Mouse (Mus musculus) large intestine, adult 2 months (tissue): Measurements from ENCODE around the gene Nek7. TPM values are rescaled to one million over a fixed set of nuclear protein-coding genes. Genes with fewer than 3 reads are reported as not detected.

Experiments used
- DNase-seq: peaks from one replicate; pipeline ENCODE4 v3.0.0-alpha.2; 2012; ENCODE audit warnings: low read depth, low spot score
- WGBS: fragments of 180-500 bp; shearing (Covaris S2); methylation state at CpG from one replicate; pipeline ENCODE4 v1.1.7; 2018; 5-methylcytosine and 5-hydroxymethylcytosine counted together
- polyA plus RNA-seq: library from polyadenylated mRNA; depleted of rRNA; stranded (reverse); fragments of >200 nt; gene quantifications from 2 replicates; pipeline ENCODE4 v1.2.3, GENCODE M21; 2012; rRNA removed

Gene Nek7
- polyA plus RNA-seq, result 3.7 and 5.2 TPM in 2 replicates

GRCm38 (mm10) chr1:138619996-138620461, at the start of gene Nek7:
TSS of gene Nek7 (minus strand) at chr1:138620141.
- DNase-seq, result peak; percentile 43
- WGBS, result 2% methylated on average over 11 of the region's 11 CpGs

- WGBS, result 80% methylated on average over 2 of the region's 2 CpGs
Measured at GRCm38 (mm10) chr1:138662342-138662741, 42.4 kb upstream of the Nek7 start.

DNA sequence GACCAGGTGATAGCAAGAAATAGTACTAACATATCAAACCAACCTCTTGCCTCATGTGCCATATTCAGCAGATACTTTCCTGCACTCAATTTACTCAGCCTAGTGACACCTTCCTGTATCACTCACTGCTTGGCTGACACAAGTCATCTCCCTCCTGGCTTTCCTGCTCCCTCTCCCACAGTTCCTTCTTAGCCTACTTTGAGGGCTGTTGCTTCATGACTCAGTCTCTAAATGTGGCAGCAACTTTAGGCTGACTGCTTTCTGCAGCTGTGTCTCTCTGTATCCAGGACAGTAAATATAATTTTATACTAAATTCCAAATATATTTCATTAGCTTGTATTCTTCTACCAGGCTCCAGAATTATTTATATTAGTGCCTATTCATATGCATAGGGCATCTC, 34.3 kb upstream of the Nek7 start:
- DNase-seq, result no peak

More at GRCm38 (mm10) chr1:138662342-138662741, 42.4 kb upstream of the Nek7 start:
- DNase-seq, result no peak

DNA sequence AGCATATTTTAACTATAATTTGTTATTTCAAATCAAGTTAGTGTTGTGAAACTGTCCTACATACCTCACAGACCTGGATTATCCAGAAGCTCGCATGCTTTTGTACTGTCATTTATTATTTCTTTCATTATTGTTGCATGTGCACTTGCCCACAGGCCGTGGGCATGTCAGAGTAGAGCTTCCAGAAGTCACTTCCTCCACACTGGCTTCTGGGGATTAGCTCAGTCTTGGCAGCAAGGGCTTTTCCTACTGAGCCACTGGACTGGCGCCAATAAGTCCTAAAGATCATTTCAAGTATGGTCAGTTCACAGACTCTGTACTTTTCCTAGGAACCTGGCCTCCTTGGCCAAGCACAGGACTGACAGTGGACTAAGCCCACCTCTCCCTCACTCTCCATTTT, 25.1 kb upstream of the Nek7 start:
- 44% methylated on average over 3 of the region's 3 CpGs for WGBS
- no peak for DNase-seq

DNA sequence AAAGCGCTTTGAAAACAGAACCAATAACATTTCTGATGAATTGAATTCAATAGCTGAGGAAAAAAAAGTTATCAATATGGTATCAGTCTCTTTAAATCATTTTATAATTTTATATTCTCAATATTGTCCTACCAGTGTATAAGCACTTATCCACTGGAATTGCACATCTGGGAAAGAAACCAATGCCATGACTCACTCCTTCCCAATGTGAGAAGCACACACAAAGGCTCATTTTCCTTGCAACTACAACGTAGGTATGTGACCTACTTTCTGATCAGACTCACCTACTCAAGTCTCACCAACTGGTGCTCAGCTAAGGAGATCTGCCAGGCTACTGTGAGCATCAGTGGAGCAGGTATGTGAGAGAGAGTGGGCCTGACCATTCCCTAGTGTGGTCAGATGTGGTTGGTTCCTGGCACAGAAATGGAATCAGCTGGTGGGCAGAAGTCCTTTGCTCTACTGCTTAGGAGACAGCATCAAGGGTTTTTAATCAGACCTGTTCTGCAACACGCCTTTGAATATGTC, 23.4 kb upstream of the Nek7 start:
- 83% methylated on average over 3 of the region's 3 CpGs for WGBS

GRCm38 (mm10) chr1:138640934-138641461, 21.1 kb upstream of the Nek7 start:
- WGBS, result 41% methylated on average over 4 of the region's 4 CpGs
- DNase-seq, result no peak

More for the DNA sequence above, 23.4 kb upstream of the Nek7 start:
- DNase-seq, result no peak

DNA sequence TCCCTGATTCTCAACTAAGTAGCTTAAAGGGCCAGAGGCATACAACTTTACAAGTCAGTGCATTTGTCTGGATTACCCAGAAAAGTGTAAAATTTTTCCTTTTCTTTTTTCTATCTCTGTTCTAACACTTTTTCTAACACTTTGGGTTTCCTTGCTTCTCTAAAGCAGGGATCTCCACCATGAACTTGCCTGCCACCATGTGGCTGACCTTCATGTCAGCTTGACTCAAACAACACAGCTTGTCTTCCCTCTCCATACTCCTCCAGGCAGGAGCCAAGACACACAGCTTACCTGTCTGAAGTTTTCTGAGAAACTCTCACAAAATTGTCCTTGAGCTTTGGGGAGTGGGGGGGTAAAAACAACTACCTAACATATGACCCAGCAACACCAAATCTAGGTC, 17.9 kb upstream of the Nek7 start:
- DNase-seq, result no peak

- 82% methylated on average over 1 of the region's 1 CpGs for WGBS
- no peak for DNase-seq
Measured at GRCm38 (mm10) chr1:138634561-138634960, 14.6 kb upstream of the Nek7 start.

DNA sequence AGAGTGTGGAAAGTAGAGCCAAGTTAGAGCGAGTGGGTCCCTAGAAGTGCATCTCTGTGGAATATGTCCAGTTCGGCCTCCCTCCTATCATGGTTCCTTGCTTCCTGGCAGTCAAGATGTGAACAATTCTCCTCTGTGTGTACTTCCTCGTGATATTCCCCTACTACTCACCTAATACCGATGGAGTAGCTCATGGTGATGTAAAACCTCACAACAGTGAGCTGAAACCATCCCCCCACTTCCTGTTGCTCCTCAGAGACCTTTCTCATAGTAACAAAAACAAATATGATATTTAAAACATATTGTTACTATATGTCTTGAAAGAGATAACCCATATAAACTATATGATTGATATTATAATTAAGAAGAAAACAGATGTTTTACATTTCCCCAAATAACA, 9.0 kb upstream of the Nek7 start:
- 84% methylated on average over 4 of the region's 4 CpGs for WGBS
- no peak for DNase-seq

DNA sequence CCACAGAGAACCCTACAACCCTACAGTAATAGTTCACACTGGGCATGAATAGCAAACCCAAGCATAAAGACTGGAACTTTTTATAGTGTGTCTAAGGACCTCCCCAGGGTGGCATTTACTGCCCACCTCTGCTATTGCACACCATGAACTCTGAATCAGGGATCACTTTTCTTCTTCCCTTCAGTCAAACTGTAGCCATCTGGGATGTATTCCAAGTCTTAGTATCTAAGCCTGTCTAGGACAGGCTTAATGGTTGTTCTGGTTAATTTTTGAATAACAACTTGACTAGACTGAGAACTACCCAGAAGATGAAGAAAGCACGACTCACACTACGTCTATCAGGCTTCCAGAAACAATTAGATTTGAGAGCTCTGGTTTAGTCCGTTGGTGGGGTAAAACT, 8.5 kb upstream of the Nek7 start:
- 65% methylated on average over 3 of the region's 3 CpGs for WGBS
- no peak for DNase-seq

GRCm38 (mm10) chr1:138627804-138628203, 7.9 kb upstream of the Nek7 start:
- WGBS, result 88% methylated on average over 3 of the region's 3 CpGs
- DNase-seq, result no peak

- WGBS, result 84% methylated on average over 3 of the region's 3 CpGs
- DNase-seq, result no peak
Measured at GRCm38 (mm10) chr1:138626288-138626687, 6.3 kb upstream of the Nek7 start.

DNA sequence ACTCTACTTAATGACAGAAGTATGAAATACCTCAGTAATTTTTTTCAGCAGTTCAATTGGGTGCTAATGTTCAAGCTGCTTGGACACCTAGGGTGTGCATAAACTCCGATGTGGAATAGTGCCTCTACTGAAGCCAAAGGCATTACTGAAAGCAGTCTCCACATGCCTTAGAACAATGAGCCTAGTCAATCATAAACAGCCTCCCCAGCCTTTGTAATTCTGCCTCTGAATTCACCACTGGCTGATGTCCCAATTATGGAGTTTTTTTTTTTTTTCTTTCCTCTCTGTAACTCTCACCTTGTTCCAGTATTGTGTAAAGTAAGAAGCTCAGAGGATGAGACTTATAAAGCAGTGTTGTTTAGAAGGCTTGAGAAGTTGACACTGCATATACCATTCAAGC, 3.9 kb upstream of the Nek7 start:
- WGBS, result 41% methylated on average over 1 of the region's 1 CpGs
- no peak for DNase-seq

DNA sequence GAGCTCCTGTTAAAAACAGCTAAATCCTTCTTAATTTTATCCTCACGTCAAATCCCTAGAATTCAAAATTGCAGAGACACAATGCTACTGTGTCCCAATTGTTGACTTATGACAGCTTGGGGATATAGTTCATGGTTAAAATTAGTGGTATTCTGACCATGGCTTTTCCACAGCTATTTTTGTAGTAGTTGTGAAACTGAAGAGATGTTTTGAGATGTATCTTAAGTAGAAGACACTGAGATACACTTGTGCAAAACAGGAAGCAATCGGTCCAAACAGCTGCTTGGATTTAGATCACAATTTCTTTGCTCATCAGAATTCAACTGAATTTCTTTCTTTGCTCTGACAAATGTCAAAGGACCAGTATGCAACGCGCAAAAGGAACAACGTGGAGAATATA, 2.9 kb upstream of the Nek7 start:
- no peak for DNase-seq
- WGBS, result 77% methylated on average over 5 of the region's 5 CpGs

DNA sequence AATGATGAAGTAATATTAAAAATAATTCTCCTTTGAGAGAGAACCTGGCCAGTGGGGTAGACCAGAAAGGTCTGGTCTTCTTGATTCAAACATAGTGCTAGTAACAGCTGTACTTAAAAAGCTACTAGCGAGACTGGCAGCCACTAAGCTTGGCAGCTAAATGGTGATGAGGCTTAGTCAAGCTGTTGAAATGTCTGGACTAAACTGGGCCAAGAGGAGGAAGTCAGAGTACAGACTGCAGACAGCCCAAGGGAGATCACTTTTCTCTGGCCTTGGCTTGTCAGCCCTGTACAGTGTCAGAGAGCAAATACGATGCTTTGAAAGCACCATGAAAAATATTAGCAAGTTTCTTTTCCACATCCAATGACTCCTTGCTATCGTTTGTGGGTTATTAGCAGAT, 2.5 kb upstream of the Nek7 start:
- DNase-seq, result no peak
- WGBS, result 71% methylated on average over 3 of the region's 3 CpGs

GRCm38 (mm10) chr1:138619114-138619971, 598 bp downstream of the Nek7 start:
- 1% methylated on average over 83 of the region's 83 CpGs for WGBS
- peak; percentile 93 for DNase-seq

- WGBS, result under 1% methylated on average over 11 of the region's 11 CpGs
- DNase-seq, result peak; percentile 52
Measured at GRCm38 (mm10) chr1:138618012-138618354, 2.0 kb downstream of the Nek7 start.

GRCm38 (mm10) chr1:138617279-138618011, 2.5 kb downstream of the Nek7 start:
- DNase-seq, result no peak
- 11% methylated on average over 17 of the region's 17 CpGs for WGBS

DNA sequence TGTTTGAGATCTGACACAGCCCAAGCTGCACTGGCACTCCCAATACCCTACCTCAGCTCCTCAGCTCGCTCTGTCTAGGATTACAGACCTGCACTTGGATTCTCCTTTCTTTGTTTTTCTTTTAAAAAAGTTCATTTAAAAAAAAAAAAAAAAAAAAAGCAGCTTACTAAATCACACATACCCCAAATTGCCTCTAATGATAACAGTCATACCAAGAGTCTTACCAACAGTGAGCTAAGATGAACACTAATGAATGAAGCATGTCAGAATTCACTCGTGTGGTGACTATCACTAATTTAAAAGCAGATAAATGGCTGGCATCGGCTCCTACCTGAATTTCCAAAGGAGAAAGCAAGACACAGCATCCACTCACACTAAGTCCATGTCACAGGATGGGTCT, 4.6 kb downstream of the Nek7 start:
- WGBS, result 88% methylated on average over 3 of the region's 3 CpGs
- DNase-seq, result no peak

DNA sequence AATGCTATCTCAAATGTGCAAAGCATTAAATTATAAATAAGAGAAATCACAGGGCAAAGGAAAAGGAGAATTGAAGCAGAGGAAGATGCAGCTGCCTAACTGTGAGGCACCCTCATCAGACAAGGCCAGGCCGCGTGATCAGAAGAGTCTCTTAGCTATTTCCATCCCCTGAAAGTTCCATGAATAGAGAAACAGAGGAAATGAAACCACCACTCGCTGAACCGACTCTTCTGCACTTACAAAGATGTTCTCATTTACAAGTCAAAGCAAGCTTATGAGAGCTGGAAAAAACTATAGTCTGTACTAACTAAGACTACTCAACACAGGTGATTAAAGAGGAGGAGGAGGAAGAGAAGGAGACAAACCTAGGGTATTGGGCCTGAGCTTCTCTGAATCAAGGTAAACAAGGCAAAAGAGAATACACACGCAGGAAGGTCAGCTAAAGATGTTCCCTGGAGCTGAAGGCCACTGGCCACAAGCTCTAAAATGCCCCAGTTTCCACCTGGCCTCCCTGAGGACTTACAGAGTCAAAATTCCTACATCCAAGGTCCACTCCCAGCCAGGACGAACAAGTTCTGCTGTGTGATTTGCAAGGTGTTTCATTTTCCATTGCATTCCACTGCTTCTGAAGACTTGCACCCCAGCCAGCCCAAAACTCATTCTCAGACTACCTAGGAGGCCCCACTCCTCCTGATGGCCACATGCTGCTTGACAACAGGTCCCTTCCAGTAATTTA, 5.2 kb downstream of the Nek7 start:
- DNase-seq, result no peak
- WGBS, result 66% methylated on average over 6 of the region's 6 CpGs
